Mouse (Mus musculus): ENCODE results near the gene AC109138.7.

DNA sequence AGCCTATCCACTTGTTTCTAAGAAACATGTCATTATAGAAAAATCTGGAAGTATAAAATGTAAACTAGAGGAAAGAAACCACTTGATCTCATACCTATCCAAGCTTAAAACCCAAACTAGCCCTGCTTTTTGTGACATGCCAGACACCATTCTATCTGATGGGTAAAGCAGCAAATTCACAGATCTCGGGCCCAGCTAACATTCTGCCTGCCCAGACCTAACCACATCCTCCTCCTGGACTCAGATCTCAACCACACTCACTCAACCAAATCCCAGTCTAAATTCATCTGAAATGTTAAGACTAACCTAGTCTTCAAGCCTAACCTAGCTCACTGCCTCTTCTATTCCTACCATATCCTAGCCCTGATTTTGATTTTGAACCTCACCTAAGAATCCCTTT lies 4.6 kb downstream of the AC109138.7 start:
- no peak for TF ChIP-seq ZNF384 (IDR thresholded peaks at IDR 0.05; ENCODE audit: low read depth, low read length)
- no peak for TF ChIP-seq ZC3H11A (IDR thresholded peaks at IDR 0.05; ENCODE audit: borderline replicate concordance, low read depth, low read length)
- TF ChIP-seq HCFC1 (IDR thresholded peaks at IDR 0.05; ENCODE audit: borderline replicate concordance, insufficient read depth, low read length), result no peak
